Mouse (Mus musculus) erythroblast, adult 5-6 weeks (primary cell): ENCODE measurements around the gene Gm8720. TPM values are rescaled to one million over a fixed set of nuclear protein-coding genes. Genes with fewer than 3 reads are reported as not detected.
"Not testable (repeated sequence)": the region's sequence is repeated elsewhere in the genome, so short reads cannot be mapped to it uniquely, and the experiment has no call there.

Source experiments
- ATAC-seq: replicated peaks from 2 replicates; pipeline ENCODE4 v1.8.0; 2016; ENCODE audit warnings: moderate number of reproducible peaks, mild to moderate bottlenecking, moderate TSS enrichment, inconsistent platforms; ENCODE audit not compliant: poor library complexity, low FRiP score, severe bottlenecking
- total RNA-seq, 2 experiments: library from RNA; stranded (forward) in 1 of 2; stranded (reverse) in 1 of 2; fragments of 150-400 nt in 1 of 2; fragments of 200-764, 138-1000 nt in 1 of 2; gene quantifications; 2 replicates each; pipeline versions ENCODE4 v1.2.3 to v1.2.4; 2015 to 2017; ENCODE audit warnings: low replicate concordance in 2 of 2

Gm8720 gene
- not detected in 2 replicates for total RNA-seq (2015; ENCODE audit: low replicate concordance)
- not detected in 2 replicates for total RNA-seq (2017; ENCODE audit: low replicate concordance)

- ATAC-seq, result not testable (repeated sequence)
Measured at GRCm38 (mm10) chr7:23067356-23067755, at the start of gene Gm8720. Gene Gm8720 (minus strand): TSS chr7:23067456.

GRCm38 (mm10) chr7:23055240-23055639, 12.0 kb downstream of the Gm8720 start, which contains the start of gene Vmn1r163:
Gene Vmn1r163 (plus strand): TSS chr7:23055540.
- not testable (repeated sequence) for ATAC-seq

GRCm38 (mm10) chr7:23019823-23020222, 47.4 kb downstream of the Gm8720 start, which contains the start of gene Gm4216:
Gene Gm4216 (minus strand): TSS chr7:23019923.
- not testable (repeated sequence) for ATAC-seq

Other genes starting within 250 kb of the Gm8720 start
- gene Vmn1r159, start 223.9 kb downstream of the Gm8720 start, total RNA-seq (2015; ENCODE audit: low replicate concordance), result not detected in 2 replicates
- gene Vmn1r159, start 223.9 kb downstream of the Gm8720 start, total RNA-seq (2017; ENCODE audit: low replicate concordance), result not detected in 2 replicates
- gene Vmn1r160, start 196.2 kb downstream of the Gm8720 start, total RNA-seq (2015; ENCODE audit: low replicate concordance), result not detected in 2 replicates
- gene Vmn1r160, start 196.2 kb downstream of the Gm8720 start, total RNA-seq (2017; ENCODE audit: low replicate concordance), result not detected in 2 replicates
- not detected in 2 replicates for gene Gm4214, start 82.8 kb downstream of the Gm8720 start, total RNA-seq (2015; ENCODE audit: low replicate concordance)
- not detected in 2 replicates for gene Gm4214, start 82.8 kb downstream of the Gm8720 start, total RNA-seq (2017; ENCODE audit: low replicate concordance)
- not detected in 2 replicates for gene Gm4216, start 47.5 kb downstream of the Gm8720 start, total RNA-seq (2015; ENCODE audit: low replicate concordance)
- not detected in 2 replicates for gene Gm4216, start 47.5 kb downstream of the Gm8720 start, total RNA-seq (2017; ENCODE audit: low replicate concordance)
- not detected in 2 replicates for gene Vmn1r163, start 11.9 kb downstream of the Gm8720 start, total RNA-seq (2015; ENCODE audit: low replicate concordance)
- not detected in 2 replicates for gene Vmn1r163, start 11.9 kb downstream of the Gm8720 start, total RNA-seq (2017; ENCODE audit: low replicate concordance)
- not detected in 2 replicates for gene Gm10662, start 77.0 kb upstream of the Gm8720 start, total RNA-seq (2015; ENCODE audit: low replicate concordance)
- gene Gm10662, start 77.0 kb upstream of the Gm8720 start, total RNA-seq (2017; ENCODE audit: low replicate concordance), result not detected in 2 replicates
- not detected in 2 replicates for gene Vmn1r165, start 149.9 kb upstream of the Gm8720 start, total RNA-seq (2015; ENCODE audit: low replicate concordance)
- not detected in 2 replicates for gene Vmn1r165, start 149.9 kb upstream of the Gm8720 start, total RNA-seq (2017; ENCODE audit: low replicate concordance)
- not detected in 2 replicates for gene Vmn1r166, start 184.2 kb upstream of the Gm8720 start, total RNA-seq (2015; ENCODE audit: low replicate concordance)
- gene Vmn1r166, start 184.2 kb upstream of the Gm8720 start, total RNA-seq (2017; ENCODE audit: low replicate concordance), result not detected in 2 replicates
- gene Gm6902, start 211.4 kb upstream of the Gm8720 start, total RNA-seq (2015; ENCODE audit: low replicate concordance), result not detected in 2 replicates
- not detected in 2 replicates for gene Gm6902, start 211.4 kb upstream of the Gm8720 start, total RNA-seq (2017; ENCODE audit: low replicate concordance)
- not detected in 2 replicates for gene Nlrp4e, start 233.7 kb upstream of the Gm8720 start, total RNA-seq (2015; ENCODE audit: low replicate concordance)
- not detected in 2 replicates for gene Nlrp4e, start 233.7 kb upstream of the Gm8720 start, total RNA-seq (2017; ENCODE audit: low replicate concordance)